Mouse (Mus musculus) megakaryocyte, adult 5-6 weeks (primary cell): ENCODE measurements at regions not wholly inside any gene's neighbourhood (a gene's known extent, or its start where the extent isn't known, plus 50 kb on each side); places are given as distances from the start of the nearest gene placed in this dataset.

Source experiments
- ATAC-seq: 2 replicates; pipeline ENCODE4 v1.8.0; 2016; ENCODE audit warnings: mild to moderate bottlenecking, inconsistent platforms; ENCODE audit not compliant: poor library complexity, severe bottlenecking

DNA sequence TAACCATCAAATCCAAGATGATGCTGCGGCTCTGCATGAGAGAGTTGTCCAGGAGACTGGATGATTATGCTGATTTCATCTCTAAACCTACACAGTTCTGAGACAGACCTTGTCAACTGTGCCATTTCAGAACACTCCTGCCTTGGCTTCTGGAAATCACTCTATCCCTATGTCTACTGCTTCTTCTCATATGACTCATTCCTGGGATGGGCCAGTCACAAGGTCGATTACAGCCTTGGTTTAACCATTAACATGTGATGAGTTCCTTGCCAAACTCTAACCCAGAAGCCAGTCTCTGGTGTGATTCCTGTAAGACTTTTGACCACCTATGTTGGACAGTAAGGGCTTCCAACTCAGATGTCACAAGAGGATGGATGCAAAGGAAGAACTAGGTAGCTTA is 216.3 kb upstream of the Onecut1 start:
- ATAC-seq: no peak

DNA sequence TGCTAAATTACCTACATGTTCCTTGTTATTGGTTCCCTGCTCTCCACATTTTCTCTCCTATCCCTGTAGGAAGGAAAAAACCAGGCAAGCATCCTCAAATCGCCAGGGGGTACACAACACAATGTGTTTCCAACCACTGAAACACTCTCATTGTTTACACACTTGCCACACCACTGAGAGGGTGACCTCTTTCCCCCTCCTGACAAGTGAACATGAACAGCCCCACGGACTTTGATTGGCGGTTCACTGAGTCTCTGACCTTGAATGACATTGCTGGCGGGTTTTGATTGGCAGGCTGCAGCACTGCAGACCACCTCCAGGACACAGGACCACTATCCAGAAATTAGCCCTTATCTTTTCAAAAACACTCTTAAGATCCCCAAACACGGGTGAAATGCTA is 211.7 kb upstream of the Onecut1 start:
- no peak for ATAC-seq

GRCm38 (mm10) chr9:74655956-74656355 is 205.8 kb upstream of the Onecut1 start:
- no peak for ATAC-seq

- ATAC-seq: no peak
Observed at GRCm38 (mm10) chr9:74656392-74656791, 205.3 kb upstream of the Onecut1 start.

- no peak for ATAC-seq
Observed at GRCm38 (mm10) chr9:74671356-74671952, 190.3 kb upstream of the Onecut1 start.

DNA sequence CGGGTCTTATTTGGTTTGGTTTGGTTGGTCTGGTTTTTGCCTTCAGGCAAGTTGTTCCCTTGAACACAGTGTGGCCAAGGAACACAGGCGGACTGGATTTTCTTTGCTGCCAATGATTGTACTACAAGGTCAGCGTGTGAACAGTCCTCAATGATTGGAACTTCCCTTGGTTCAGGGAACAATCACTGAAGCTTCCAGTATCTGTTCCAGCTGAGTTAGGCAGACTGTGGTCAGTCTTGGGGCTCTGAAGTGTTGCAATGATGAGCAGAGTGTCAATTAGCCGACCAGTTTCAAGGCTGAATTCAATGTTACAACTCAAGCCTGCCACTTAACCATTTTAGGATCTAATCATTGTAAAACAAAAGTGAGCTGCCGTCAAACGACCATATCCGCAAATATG is 189.5 kb upstream of the Onecut1 start:
- no peak for ATAC-seq

DNA sequence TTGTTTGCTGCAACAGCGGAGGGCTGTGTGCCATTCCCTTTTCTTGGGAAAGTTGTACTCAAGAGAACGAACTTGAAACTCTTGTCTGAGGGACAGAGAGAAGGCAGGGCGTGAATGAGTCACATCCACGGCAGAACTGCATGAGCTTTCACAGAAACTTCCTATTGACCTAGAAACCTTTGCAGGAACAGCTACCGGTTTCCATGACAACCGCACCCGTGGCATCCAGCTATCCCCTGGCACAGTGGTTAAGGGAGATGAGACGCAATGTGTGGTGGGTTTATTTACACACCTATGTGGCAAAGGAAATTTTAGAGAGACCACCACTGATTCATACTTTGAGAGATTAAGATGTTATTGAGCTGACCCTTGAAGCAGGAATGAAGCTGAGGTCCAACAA is 163.5 kb upstream of the Onecut1 start:
- no peak for ATAC-seq

GRCm38 (mm10) chr9:74705698-74706097 is 156.0 kb upstream of the Onecut1 start:
- no peak for ATAC-seq

DNA sequence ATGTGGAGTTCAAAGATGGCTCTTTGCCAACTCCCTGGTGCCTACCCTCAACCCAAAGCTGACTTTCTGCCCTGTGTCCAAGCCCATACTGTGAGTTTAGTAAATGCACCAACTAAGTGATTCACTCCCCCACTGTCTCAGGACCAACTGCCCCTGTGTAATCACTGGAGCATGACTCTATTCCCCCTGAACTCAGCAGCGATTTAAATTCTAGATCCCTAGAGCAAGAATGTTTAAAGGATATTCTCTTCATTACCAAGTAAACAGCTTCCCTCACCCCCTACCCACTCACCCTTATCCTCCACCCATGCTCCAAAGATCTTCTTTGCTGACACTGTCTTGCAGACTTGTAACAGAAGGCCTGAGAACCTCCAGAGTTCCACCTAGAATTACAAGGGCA is 154.1 kb upstream of the Onecut1 start:
- no peak for ATAC-seq

DNA sequence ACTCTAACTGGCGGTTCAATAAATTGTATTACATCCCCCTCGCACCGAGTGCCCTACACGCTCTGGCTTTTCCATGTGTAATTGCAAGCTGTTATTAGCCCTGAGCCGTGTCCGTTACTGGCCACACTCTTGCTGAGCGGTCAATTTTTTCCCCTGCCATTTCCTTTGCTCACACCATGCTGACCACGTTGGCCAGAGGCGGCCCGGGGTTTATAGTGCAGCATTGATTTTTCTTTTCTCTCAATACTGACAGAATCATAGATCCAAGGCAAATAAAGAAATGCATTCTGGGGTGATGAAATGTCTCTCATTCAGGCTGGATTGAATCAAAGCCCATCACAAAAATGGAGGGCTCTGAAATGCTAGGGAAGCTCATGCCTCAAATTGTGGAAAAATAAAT is 150.0 kb upstream of the Onecut1 start:
- no peak for ATAC-seq

GRCm38 (mm10) chr9:74732451-74732850 is 129.3 kb upstream of the Onecut1 start:
- no peak for ATAC-seq

GRCm38 (mm10) chr9:74741949-74742348 is 119.8 kb upstream of the Onecut1 start:
- no peak for ATAC-seq

DNA sequence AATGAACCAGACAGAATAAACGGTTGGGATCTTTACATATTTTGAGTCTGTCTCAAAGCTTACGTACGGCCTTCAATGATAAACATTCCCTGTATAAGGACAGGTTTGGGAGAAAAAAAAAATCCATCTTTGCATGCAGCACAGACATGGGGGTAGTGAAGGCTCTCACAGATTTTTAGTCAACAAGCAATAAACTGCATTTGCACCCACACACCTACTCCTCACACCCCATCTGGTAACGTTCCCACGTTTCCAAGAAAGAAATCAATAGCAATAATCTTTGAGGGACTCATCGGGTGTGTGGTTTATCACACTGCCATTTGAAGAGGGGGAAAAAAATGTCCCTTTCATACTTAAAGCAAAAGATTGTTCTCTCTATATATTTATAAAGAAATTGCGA is 113.8 kb upstream of the Onecut1 start:
- no peak for ATAC-seq

DNA sequence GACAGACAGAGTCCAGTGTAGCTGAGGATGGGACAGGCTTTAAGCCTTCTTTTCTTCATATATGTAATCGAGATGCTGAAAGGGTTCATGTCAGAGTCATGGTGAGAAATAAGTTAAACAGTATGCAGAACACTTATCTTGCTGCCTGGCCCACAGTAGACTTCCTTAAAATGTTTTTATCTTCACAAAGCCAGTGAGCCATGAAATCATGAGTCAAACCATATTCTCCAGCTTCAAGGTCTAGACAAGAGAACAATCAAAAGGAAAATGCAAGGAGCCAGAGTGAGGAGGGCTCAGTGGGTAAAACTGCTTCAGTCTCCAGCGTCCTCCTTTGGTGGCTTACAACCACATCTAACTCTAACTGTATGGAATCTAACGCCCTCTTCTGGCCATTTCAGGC is 103.7 kb upstream of the Onecut1 start:
- no peak for ATAC-seq

- no peak for ATAC-seq
Observed at GRCm38 (mm10) chr9:74758876-74759275, 102.8 kb upstream of the Onecut1 start.

DNA sequence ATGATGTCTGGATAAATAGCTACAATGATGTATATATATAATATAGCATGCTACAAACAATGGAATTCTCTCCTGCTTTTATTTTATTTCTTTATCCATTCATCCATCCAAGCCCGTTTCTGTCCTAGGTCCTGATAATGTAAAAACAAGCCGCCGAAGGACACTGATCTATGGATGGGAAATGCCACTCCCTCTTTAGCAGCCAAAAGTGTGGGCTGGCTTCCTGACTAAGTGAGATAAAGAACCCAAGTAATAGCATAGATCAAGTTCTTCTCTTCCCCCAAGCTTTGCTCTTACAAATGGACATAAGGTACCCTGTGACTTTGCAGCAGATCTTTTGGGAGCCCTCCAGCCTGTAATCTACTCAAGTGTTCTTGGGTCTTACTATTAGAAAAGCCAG is 81.3 kb upstream of the Onecut1 start:
- no peak for ATAC-seq

GRCm38 (mm10) chr9:74793394-74793793 is 68.3 kb upstream of the Onecut1 start:
- ATAC-seq: no peak

- ATAC-seq: no peak
Observed at GRCm38 (mm10) chr9:74795994-74796393, 65.7 kb upstream of the Onecut1 start.

- no peak for ATAC-seq
Observed at GRCm38 (mm10) chr9:74797272-74797844, 64.4 kb upstream of the Onecut1 start.

DNA sequence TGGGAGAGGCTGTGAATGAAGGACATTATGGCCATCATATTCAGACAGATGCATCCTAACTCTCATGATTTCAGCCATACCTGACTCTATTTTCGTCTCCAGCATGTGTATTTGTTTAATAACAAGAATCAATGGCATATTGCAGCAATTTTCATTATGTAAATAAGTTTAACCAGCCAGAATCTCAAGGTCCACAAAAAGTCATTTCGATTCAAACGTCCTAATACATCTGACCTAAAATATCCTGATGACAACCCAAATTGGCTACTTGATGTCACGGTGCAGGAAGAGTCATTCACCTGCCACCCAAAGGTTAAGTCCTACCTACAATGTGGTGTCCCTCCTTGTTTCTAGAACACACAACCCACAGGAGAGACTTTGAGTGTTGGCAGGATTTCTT is 60.6 kb upstream of the Onecut1 start:
- no peak for ATAC-seq

- ATAC-seq: no peak
Observed at GRCm38 (mm10) chr9:74811437-74811836, 50.3 kb upstream of the Onecut1 start.
